Mouse (Mus musculus): ENCODE measurements around the gene Tnfsf8. TPM values are rescaled to one million over a fixed set of nuclear protein-coding genes. Genes with fewer than 3 reads are reported as not detected.

Gene Tnfsf8
- not detected for polyA plus RNA-seq (2012; fragmentation: generic; extraction: Trizol)
- long read RNA-seq, experiment 1: 0 reads
- long read RNA-seq, experiment 2: 0 reads

DNA sequence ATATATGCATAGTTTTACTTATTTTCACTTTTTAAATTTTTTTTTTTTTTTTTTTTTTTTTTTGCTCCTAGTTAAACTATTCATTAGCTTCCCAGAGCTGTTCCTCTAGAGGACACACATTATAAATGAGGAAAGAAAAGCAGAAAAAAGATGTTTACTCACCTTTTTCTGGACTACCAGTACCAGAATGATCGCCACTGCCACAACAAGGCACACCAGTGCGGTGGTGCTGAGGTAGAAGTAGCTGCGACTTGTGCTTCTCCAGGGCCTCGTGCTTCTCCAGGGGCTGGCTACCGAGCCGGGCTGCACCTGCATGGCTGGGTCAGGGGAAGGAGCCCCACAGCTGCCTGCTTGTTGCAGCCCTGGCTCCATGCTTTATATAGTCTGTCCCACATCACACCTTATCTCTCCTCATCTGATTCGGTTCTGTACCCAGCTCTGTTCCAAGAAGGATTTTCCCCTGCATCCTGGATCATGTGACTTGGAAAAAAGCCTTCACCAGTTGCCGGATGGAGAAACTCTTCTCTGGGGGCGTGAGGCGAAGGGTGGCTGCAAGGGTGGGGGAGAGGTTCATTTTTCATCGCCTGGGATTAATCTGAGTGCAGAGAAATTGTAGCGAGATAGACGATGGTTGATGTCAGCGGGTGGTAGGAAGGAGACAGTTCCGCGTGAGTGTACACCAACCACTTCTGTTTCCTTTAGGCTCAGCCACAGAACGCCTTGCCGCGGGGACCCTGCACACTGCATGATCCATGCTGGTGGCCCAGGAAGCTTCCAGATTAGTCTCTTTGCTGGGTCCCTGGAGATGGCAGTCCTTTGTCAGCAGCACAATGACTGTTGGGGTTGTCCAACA lies at the start of gene Tnfsf8:
TSS of gene Tnfsf8 (minus strand) at position 660 of the 853 bp plus-strand sequence.
- Histone ChIP-seq H3K79me2 (ENCODE audit: control insufficient read depth, insufficient read depth) (no peaks in the 10 kb centered on the region), H3K4me3 (ENCODE audit: insufficient read depth, poor library complexity, severe bottlenecking) (no peak within 1 kb of the TSS), H3K79me3 (ENCODE audit: low read depth) (no peaks in the 10 kb centered on the region), H3K27me3 (ENCODE audit: control insufficient read depth, insufficient read depth, insufficient read length) (no peaks in the 10 kb centered on the region), H3ac (ENCODE audit: control insufficient read depth, insufficient read length, low read depth) (no peak within 1 kb of the TSS), H3K36me3 (ENCODE audit: control insufficient read depth, insufficient read depth) (no peaks in the 10 kb centered on the region)
- TF ChIP-seq FOSL1 (IDR thresholded peaks at IDR 0.05; ENCODE audit: insufficient read depth, low read length, poor library complexity, severe bottlenecking): no peak
- no peak for TF ChIP-seq MYOG (IDR thresholded peaks at IDR 0.05; ENCODE audit: control insufficient read depth, extremely low read depth, insufficient read length)
- no peak for TF ChIP-seq MAX (IDR thresholded peaks at IDR 0.05)
- TF ChIP-seq USF1 (IDR thresholded peaks at IDR 0.05; ENCODE audit: low read depth): no peak
- TF ChIP-seq CEBPB (IDR thresholded peaks at IDR 0.05; ENCODE audit: low read depth): no peak
- TF ChIP-seq MYOD1 (IDR thresholded peaks at IDR 0.05; ENCODE audit: control insufficient read depth, insufficient read length, low read depth): no peak
- TF ChIP-seq CTCF (IDR thresholded peaks at IDR 0.05; ENCODE audit: control insufficient read depth, insufficient read depth, insufficient read length): no peak

DNA sequence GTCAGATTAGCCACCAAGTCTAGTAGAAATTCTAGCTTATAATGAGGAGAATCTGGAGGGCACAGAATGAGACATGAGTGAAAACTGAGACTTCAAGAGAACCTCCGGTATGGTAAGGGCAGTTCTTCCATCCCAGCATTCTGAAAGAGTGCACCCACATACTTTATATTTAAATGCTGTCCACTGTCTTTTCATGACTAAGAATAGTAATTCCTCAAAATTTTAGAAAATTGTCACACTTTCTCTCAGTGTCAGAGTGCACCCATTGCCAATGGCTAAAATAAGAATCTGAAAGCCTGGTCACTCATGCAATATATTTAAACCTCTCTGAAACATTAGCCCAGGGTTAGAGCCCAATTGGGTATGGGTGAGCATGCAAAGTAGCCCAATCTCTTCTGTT lies 47.4 kb upstream of the Tnfsf8 start:
- H3K27me3 ChIP-seq (ENCODE audit: control insufficient read depth, insufficient read depth, insufficient read length): no peaks in the 10 kb centered on the region

DNA sequence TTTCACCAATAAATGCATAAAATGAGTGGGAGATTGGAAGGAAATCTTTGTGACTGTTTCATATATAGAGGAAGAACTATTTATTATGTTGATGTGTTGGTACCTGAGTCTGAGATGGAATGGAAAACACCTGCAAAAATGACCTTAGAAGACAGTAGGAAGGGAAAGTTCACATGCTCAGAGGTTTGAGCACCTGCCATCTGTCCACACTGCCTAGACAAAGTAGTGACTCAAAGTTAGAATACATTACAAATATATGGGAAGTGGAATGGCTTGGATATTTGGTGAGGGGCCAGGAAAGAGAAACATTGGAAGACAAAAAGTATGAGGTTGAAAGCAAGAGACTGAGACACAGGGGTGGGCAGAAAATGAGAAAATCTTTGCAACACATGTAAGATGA lies 46.3 kb upstream of the Tnfsf8 start:
- Histone ChIP-seq H3K27me3 (ENCODE audit: control insufficient read depth, insufficient read depth, insufficient read length) (no peaks in the 10 kb centered on the region), H3K36me3 (ENCODE audit: control insufficient read depth, insufficient read depth) (no peaks in the 10 kb centered on the region), H3K79me3 (ENCODE audit: low read depth) (no peaks in the 10 kb centered on the region), H3K79me2 (ENCODE audit: control insufficient read depth, insufficient read depth) (no peaks in the 10 kb centered on the region), H3K4me3 (ENCODE audit: insufficient read depth, poor library complexity, severe bottlenecking) (no peak overlapping the region), H3ac (ENCODE audit: control insufficient read depth, insufficient read length, low read depth) (no peak overlapping the region)
- TF ChIP-seq MYOG (IDR thresholded peaks at IDR 0.05; ENCODE audit: control insufficient read depth, extremely low read depth, insufficient read length): no peak
- TF ChIP-seq USF1 (IDR thresholded peaks at IDR 0.05; ENCODE audit: low read depth): no peak
- TF ChIP-seq CTCF (IDR thresholded peaks at IDR 0.05; ENCODE audit: control insufficient read depth, insufficient read depth, insufficient read length): no peak
- no peak for TF ChIP-seq MYOD1 (IDR thresholded peaks at IDR 0.05; ENCODE audit: control insufficient read depth, insufficient read length, low read depth)
- no peak for TF ChIP-seq FOSL1 (IDR thresholded peaks at IDR 0.05; ENCODE audit: insufficient read depth, low read length, poor library complexity, severe bottlenecking)
- TF ChIP-seq CEBPB (IDR thresholded peaks at IDR 0.05; ENCODE audit: low read depth): no peak
- TF ChIP-seq MAX (IDR thresholded peaks at IDR 0.05): no peak

More for the DNA sequence above, 47.4 kb upstream of the Tnfsf8 start:
- H3K79me2 ChIP-seq (ENCODE audit: control insufficient read depth, insufficient read depth): no peaks in the 10 kb centered on the region
- H3ac ChIP-seq (ENCODE audit: control insufficient read depth, insufficient read length, low read depth): no peak overlapping the region
- no peak for TF ChIP-seq FOSL1 (IDR thresholded peaks at IDR 0.05; ENCODE audit: insufficient read depth, low read length, poor library complexity, severe bottlenecking)
- no peak for TF ChIP-seq USF1 (IDR thresholded peaks at IDR 0.05; ENCODE audit: low read depth)
- TF ChIP-seq MAX (IDR thresholded peaks at IDR 0.05): no peak
- no peak for TF ChIP-seq CEBPB (IDR thresholded peaks at IDR 0.05; ENCODE audit: low read depth)
- no peak for TF ChIP-seq MYOD1 (IDR thresholded peaks at IDR 0.05; ENCODE audit: control insufficient read depth, insufficient read length, low read depth)
- TF ChIP-seq CTCF (IDR thresholded peaks at IDR 0.05; ENCODE audit: control insufficient read depth, insufficient read depth, insufficient read length): no peak
- no peak for TF ChIP-seq MYOG (IDR thresholded peaks at IDR 0.05; ENCODE audit: control insufficient read depth, extremely low read depth, insufficient read length)
- H3K4me3 ChIP-seq (ENCODE audit: insufficient read depth, poor library complexity, severe bottlenecking): no peak overlapping the region
- H3K79me3 ChIP-seq (ENCODE audit: low read depth): no peaks in the 10 kb centered on the region
- H3K36me3 ChIP-seq (ENCODE audit: control insufficient read depth, insufficient read depth): no peaks in the 10 kb centered on the region

DNA sequence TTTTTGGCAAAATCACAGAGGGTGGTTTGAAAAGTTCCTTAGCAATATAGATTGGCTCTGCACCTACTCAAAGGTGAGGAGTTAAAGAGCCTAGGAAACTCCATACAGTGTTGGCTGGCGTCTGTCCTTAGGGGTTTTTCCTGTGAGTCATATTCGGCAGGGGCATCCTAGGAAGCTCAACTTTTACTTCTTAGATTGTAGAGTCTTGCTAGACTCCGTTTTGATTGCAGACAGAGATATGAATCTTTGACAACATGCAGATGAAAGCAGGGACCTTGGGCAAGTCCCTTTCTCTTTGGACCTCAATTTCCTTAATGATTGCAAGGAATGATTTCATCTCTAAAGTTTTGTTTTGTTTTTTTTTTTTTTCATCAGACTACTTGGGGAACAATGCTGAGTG lies 44.9 kb upstream of the Tnfsf8 start:
- Histone ChIP-seq H3K4me3 (ENCODE audit: insufficient read depth, poor library complexity, severe bottlenecking) (no peak overlapping the region), H3K36me3 (ENCODE audit: control insufficient read depth, insufficient read depth) (no peaks in the 10 kb centered on the region), H3K79me2 (ENCODE audit: control insufficient read depth, insufficient read depth) (no peaks in the 10 kb centered on the region), H3ac (ENCODE audit: control insufficient read depth, insufficient read length, low read depth) (no peak overlapping the region), H3K27me3 (ENCODE audit: control insufficient read depth, insufficient read depth, insufficient read length) (no peaks in the 10 kb centered on the region), H3K79me3 (ENCODE audit: low read depth) (no peaks in the 10 kb centered on the region)
- TF ChIP-seq USF1 (IDR thresholded peaks at IDR 0.05; ENCODE audit: low read depth) (no peak), MYOD1 (IDR thresholded peaks at IDR 0.05; ENCODE audit: control insufficient read depth, insufficient read length, low read depth) (no peak), MYOG (IDR thresholded peaks at IDR 0.05; ENCODE audit: control insufficient read depth, extremely low read depth, insufficient read length) (no peak), MAX (IDR thresholded peaks at IDR 0.05) (no peak), CTCF (IDR thresholded peaks at IDR 0.05; ENCODE audit: control insufficient read depth, insufficient read depth, insufficient read length) (no peak), FOSL1 (IDR thresholded peaks at IDR 0.05; ENCODE audit: insufficient read depth, low read length, poor library complexity, severe bottlenecking) (no peak), CEBPB (IDR thresholded peaks at IDR 0.05; ENCODE audit: low read depth) (no peak)

DNA sequence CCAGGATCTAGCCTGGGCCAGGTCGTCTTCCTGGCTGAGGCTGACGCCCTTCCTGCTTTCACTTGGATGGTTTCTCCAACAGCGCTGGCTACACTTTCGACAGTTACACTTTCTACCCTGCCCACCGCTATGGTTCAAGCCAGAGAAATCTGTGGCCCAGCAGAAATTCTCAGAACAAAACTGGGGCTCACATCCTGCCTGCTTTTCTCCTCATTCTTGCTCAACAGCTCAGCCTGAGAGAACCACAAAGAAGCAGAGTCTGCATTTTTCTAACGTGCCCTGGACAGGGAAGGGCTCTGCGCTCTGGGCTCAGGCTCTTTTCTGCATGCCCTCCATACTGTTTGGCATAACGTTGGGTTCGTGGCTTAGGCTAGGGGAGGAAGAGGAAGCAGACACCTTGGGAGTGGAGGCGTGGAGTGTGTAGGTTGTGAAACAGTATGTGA lies 38.0 kb upstream of the Tnfsf8 start:
- TF ChIP-seq CTCF (IDR thresholded peaks at IDR 0.05; ENCODE audit: control insufficient read depth, insufficient read depth, insufficient read length) (no peak), MYOD1 (IDR thresholded peaks at IDR 0.05; ENCODE audit: control insufficient read depth, insufficient read length, low read depth) (no peak), USF1 (IDR thresholded peaks at IDR 0.05; ENCODE audit: low read depth) (no peak), CEBPB (IDR thresholded peaks at IDR 0.05; ENCODE audit: low read depth) (no peak), MYOG (IDR thresholded peaks at IDR 0.05; ENCODE audit: control insufficient read depth, extremely low read depth, insufficient read length) (no peak), MAX (IDR thresholded peaks at IDR 0.05) (no peak)
- no peaks in the 10 kb centered on the region for H3K79me3 ChIP-seq (ENCODE audit: low read depth)
- H3K79me2 ChIP-seq (ENCODE audit: control insufficient read depth, insufficient read depth): no peaks in the 10 kb centered on the region
- H3K4me3 ChIP-seq (ENCODE audit: insufficient read depth, poor library complexity, severe bottlenecking): no peak overlapping the region
- H3ac ChIP-seq (ENCODE audit: control insufficient read depth, insufficient read length, low read depth): no peak overlapping the region
- H3K36me3 ChIP-seq (ENCODE audit: control insufficient read depth, insufficient read depth): no peaks in the 10 kb centered on the region
- H3K27me3 ChIP-seq (ENCODE audit: control insufficient read depth, insufficient read depth, insufficient read length): no peaks in the 10 kb centered on the region
